Mouse (Mus musculus): ENCODE results near the gene Srpr. TPM values are rescaled to one million over a fixed set of nuclear protein-coding genes. Genes with fewer than 3 reads are reported as not detected.

Gene Srpr
- polyA plus RNA-seq, 1 experiment from 2014 or later = 65.8 TPM

Other genes starting within 250 kb of the Srpr start
- 13.0 and 14.3 TPM in 2 replicates for gene St3gal4, start 80.9 kb upstream of the Srpr start, polyA plus RNA-seq (2015; fragmentation: Nextera tagmentation; extraction: Ambion mirVana)
- gene Dcps, start 24.1 kb upstream of the Srpr start, polyA plus RNA-seq (2015; fragmentation: Nextera tagmentation; extraction: Ambion mirVana) = 80.3 and 81.2 TPM in 2 replicates
- 4.4 and 5.3 TPM in 2 replicates for gene Tirap, start 116 bp downstream of the Srpr start, polyA plus RNA-seq (2015; fragmentation: Nextera tagmentation; extraction: Ambion mirVana)
- gene Foxred1, start 10.9 kb downstream of the Srpr start, polyA plus RNA-seq (2015; fragmentation: Nextera tagmentation; extraction: Ambion mirVana) = 49.6 and 51.8 TPM in 2 replicates
- gene Fam118b, start 67.6 kb downstream of the Srpr start, polyA plus RNA-seq (2015; fragmentation: Nextera tagmentation; extraction: Ambion mirVana) = 64.5 and 66.3 TPM in 2 replicates
- 17.3 and 18.8 TPM in 2 replicates for gene Rpusd4, start 67.7 kb downstream of the Srpr start, polyA plus RNA-seq (2015; fragmentation: Nextera tagmentation; extraction: Ambion mirVana)
- gene Cdon, start 221.0 kb downstream of the Srpr start, polyA plus RNA-seq (2015; fragmentation: Nextera tagmentation; extraction: Ambion mirVana) = 4.0 and 6.2 TPM in 2 replicates